ENCODE assay signal across 15 mouse cellular contexts in the genomic region with DNA sequence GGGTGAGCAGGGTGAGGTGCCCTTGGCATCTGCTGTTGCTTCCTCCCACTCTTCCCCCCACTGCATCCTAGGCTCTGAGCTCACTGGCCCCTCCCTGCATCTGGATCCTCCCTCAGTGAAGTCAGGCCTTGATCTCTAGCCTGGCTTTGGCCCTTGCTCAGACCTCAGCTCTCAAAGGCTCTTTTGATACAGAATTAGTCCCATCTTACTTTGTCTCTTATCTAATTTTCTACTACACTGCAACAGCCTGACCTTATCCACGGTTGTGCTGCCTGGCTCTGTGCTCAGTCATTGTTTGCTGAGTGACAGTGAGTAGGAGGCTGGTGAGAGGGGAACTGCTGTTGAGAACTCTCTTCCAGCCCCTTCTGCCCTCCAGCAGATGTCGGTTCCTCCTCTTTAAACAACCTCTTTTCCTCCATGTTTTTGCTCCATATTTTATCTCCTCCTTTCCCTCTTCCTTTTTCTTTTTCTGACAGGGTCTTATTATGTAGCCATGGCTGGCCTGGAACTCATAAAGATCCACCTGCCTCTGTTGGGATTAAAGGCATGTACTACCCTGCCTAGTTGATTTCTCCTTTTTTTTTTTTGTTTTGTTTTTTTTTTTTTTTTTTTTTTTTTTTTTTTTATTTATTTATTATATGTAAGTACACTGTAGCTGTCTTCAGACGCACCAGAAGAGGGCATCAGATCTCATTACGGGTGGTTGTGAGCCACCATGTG. TPM values are rescaled to one million over a fixed set of nuclear protein-coding genes. Genes with fewer than 3 reads are reported as not detected.
DNase-seq lines count a peak whose midpoint lies in the region; ATAC-seq lines count a peak whose summit lies in the region.
"Had no signal": no experiment of that assay in that cellular context is flagged by ENCODE, and none has a peak within 500 bp of the region (broad histone marks: within the 10 kb centered on the region; RNA-seq: fewer than 3 reads in every experiment).

No protein-coding gene starts in this region.

- no peak for DNase-seq in heart, adult 18-20 months
- DNase-seq in lung, adult 18-20 months, result no peak
- DNase-seq in ovary, postnatal 14 days (ENCODE audit: low spot score), result no peak
- DNase-seq: adrenal gland, adult 8-10 months; cerebellum, adult 11-12 months; thymus, adult 2 months had no signal

- 15% methylated on average over 3 of the region's 4 CpGs for WGBS in heart, embryonic 12.5 days
- WGBS in lung, embryonic 16.5 days, result 15% methylated on average over 2 of the region's 4 CpGs
- 24% methylated on average over 2 of the region's 4 CpGs for WGBS in stomach, embryonic 16.5 days

- H3K4me3 ChIP-seq in heart, embryonic 12.5 days, result no peak overlapping the region
- no peak overlapping the region for H3K4me3 ChIP-seq in lung, embryonic 16.5 days (ENCODE audit: low read length)
- H3K4me3 ChIP-seq in stomach, embryonic 16.5 days (replicated peaks; ENCODE audit: low read length), result no peak overlapping the region
- H3K4me3 ChIP-seq: embryonic facial prominence, embryonic 13.5 days; forebrain, embryonic 15.5 days; midbrain, embryonic 12.5 days had no signal

- H3K9ac ChIP-seq in heart, embryonic 12.5 days, result no peak overlapping the region
- peak overlapping the region; percentile 13; the same call in 1 of the 2 replicates for H3K9ac ChIP-seq in lung, embryonic 16.5 days (ENCODE audit: low read length)
- H3K9ac ChIP-seq in stomach, embryonic 16.5 days (ENCODE audit: low read length), result no peak overlapping the region
- H3K9ac ChIP-seq: embryonic facial prominence, embryonic 13.5 days; forebrain, embryonic 15.5 days; midbrain, embryonic 12.5 days had no signal

- H3K27ac ChIP-seq in heart, embryonic 12.5 days (ENCODE audit: poor library complexity, severe bottlenecking), result no peak overlapping the region
- 0 out of 2 replicates have a peak overlapping the region, but pooled peaks have one; percentile 36 for H3K27ac ChIP-seq in lung, embryonic 16.5 days (ENCODE audit: low read length)
- peak overlapping the region; percentile 37; the same call in 1 of the 2 replicates for H3K27ac ChIP-seq in stomach, embryonic 16.5 days (ENCODE audit: low read length)
- H3K27ac ChIP-seq: embryonic facial prominence, embryonic 13.5 days; forebrain, embryonic 15.5 days; midbrain, embryonic 12.5 days had no signal

- H3K9me3 ChIP-seq in heart, embryonic 12.5 days (replicated peaks), result no peaks in the 10 kb centered on the region
- no peaks in the 10 kb centered on the region for H3K9me3 ChIP-seq in lung, embryonic 16.5 days (ENCODE audit: control insufficient read depth, low read length)
- H3K9me3 ChIP-seq in stomach, embryonic 16.5 days (replicated peaks; ENCODE audit: control insufficient read depth, low read length), result no peaks in the 10 kb centered on the region
- H3K9me3 ChIP-seq: embryonic facial prominence, embryonic 13.5 days; forebrain, embryonic 15.5 days; midbrain, embryonic 12.5 days had no signal

- H3K36me3 ChIP-seq in heart, embryonic 12.5 days, result 0 out of 2 replicates have a peak, but pooled peaks cover 7% of the 10 kb centered on the region
- peaks cover 5% of the 10 kb centered on the region; the same call in 1 of the 2 replicates for H3K36me3 ChIP-seq in lung, embryonic 16.5 days (ENCODE audit: control insufficient read depth, insufficient read depth, low read length)
- H3K36me3 ChIP-seq in stomach, embryonic 16.5 days (ENCODE audit: control insufficient read depth, insufficient read depth, low read length), result no peaks in the 10 kb centered on the region
- H3K36me3 ChIP-seq: midbrain, embryonic 12.5 days had no signal

- peaks cover 10% of the 10 kb centered on the region for H3K4me1 ChIP-seq in heart, embryonic 12.5 days (replicated peaks)
- H3K4me1 ChIP-seq in lung, embryonic 16.5 days (replicated peaks; ENCODE audit: control insufficient read depth, insufficient read depth, low read length), result peaks cover 18% of the 10 kb centered on the region
- peaks cover 9% of the 10 kb centered on the region; the same call in 1 of the 2 replicates for H3K4me1 ChIP-seq in stomach, embryonic 16.5 days (ENCODE audit: control insufficient read depth, insufficient read depth, low read length)
- H3K4me1 ChIP-seq: embryonic facial prominence, embryonic 13.5 days had no signal

- H3K27me3 ChIP-seq in heart, embryonic 12.5 days (replicated peaks), result no peaks in the 10 kb centered on the region
- no peaks in the 10 kb centered on the region for H3K27me3 ChIP-seq in lung, embryonic 16.5 days (ENCODE audit: control insufficient read depth, insufficient read depth, low read depth, low read length)
- H3K27me3 ChIP-seq in stomach, embryonic 16.5 days (ENCODE audit: control insufficient read depth, insufficient read depth, low read length), result no peaks in the 10 kb centered on the region
- H3K27me3 ChIP-seq: embryonic facial prominence, embryonic 13.5 days; forebrain, embryonic 15.5 days; midbrain, embryonic 12.5 days; Patski had no signal

- no peak for ATAC-seq in heart, embryonic 12.5 days (ENCODE audit: insufficient number of reproducible peaks, low FRiP score)
- no peak for ATAC-seq in lung, embryonic 16.5 days (ENCODE audit: low read depth)
- ATAC-seq in hematopoietic stem cell, adult 5-6 weeks (replicated peaks in 1 of 2; ENCODE audit: insufficient read depth in 1 of 2, low FRiP score in 2 of 2, low TSS enrichment in 1 of 2, low read depth in 1 of 2, poor library complexity in 2 of 2, severe bottlenecking in 2 of 2), result peak; percentile 12 to 51; a peak in 2 of 4 replicates
- peak; percentile 58; the same call in 1 of the 2 replicates for ATAC-seq in stomach, embryonic 16.5 days (ENCODE audit: insufficient read depth, low FRiP score)
- ATAC-seq in monocyte, adult 5-6 weeks (replicated peaks; ENCODE audit: insufficient number of reproducible peaks, low FRiP score, low TSS enrichment, poor library complexity, severe bottlenecking), result no peak
- ATAC-seq: forebrain, embryonic 15.5 days; Patski had no signal

- peak overlapping the region; percentile 5; the same call in 1 of the 2 replicates for H3K4me2 ChIP-seq in heart, embryonic 12.5 days
- no peak overlapping the region for H3K4me2 ChIP-seq in lung, embryonic 16.5 days (ENCODE audit: low read depth, low read length)
- H3K4me2 ChIP-seq in stomach, embryonic 16.5 days (ENCODE audit: low read depth, low read length), result no peak overlapping the region
- H3K4me2 ChIP-seq: embryonic facial prominence, embryonic 13.5 days; forebrain, embryonic 15.5 days; midbrain, embryonic 12.5 days had no signal

RNA-seq across cellular contexts. Expression of gene Sgsm3, which starts 23.0 kb away (rescaled TPM):
- 15.7 and 19.0 TPM in 2 replicates for polyA plus RNA-seq in heart, embryonic 12.5 days (2016; fragmentation: Nextera tagmentation; extraction: Ambion mirVana)
- 10 to 100 TPM; 13.2 to 13.3 TPM for total RNA-seq in heart, adult 18-20 months (2021)
- 45.9 and 46.2 TPM in 2 replicates for polyA plus RNA-seq in lung, embryonic 16.5 days (2015; fragmentation: Nextera tagmentation; extraction: Ambion mirVana)
- 21.7 and 39.5 TPM in 2 replicates for total RNA-seq in hematopoietic stem cell, adult 5-6 weeks (2017)
- 55.9 and 73.5 TPM in 2 replicates for polyA plus RNA-seq in stomach, embryonic 16.5 days (2015; fragmentation: Nextera tagmentation; extraction: Ambion mirVana)
- total RNA-seq in monocyte, adult 5-6 weeks (2017), result 8.6 to 12.8 TPM (median 10.1 TPM) in 3 replicates

RNA-seq across cellular contexts. Expression of gene Adsl, which starts 52.3 kb away (rescaled TPM):
- polyA plus RNA-seq in heart, embryonic 12.5 days (2016; fragmentation: Nextera tagmentation; extraction: Ambion mirVana), result 162 and 167 TPM in 2 replicates
- 10 to 100 TPM; 82.9 to 91.7 TPM for total RNA-seq in heart, adult 18-20 months (2021)
- polyA plus RNA-seq in lung, embryonic 16.5 days (2015; fragmentation: Nextera tagmentation; extraction: Ambion mirVana), result 133 and 135 TPM in 2 replicates
- total RNA-seq in hematopoietic stem cell, adult 5-6 weeks (2017), result 167 and 175 TPM in 2 replicates
- polyA plus RNA-seq in stomach, embryonic 16.5 days (2015; fragmentation: Nextera tagmentation; extraction: Ambion mirVana), result 164 and 166 TPM in 2 replicates
- 34.9 to 79.3 TPM (median 51.4 TPM) in 3 replicates for total RNA-seq in monocyte, adult 5-6 weeks (2017)

Comparison
In these comparisons a context has a peak if more than half of its experiments do, and no peak if none do; other contexts are left out.
1. ATAC-seq: peak in hematopoietic stem cell, adult 5-6 weeks (2 of 2) and stomach, embryonic 16.5 days (single experiment); none in heart, embryonic 12.5 days (single experiment), lung, embryonic 16.5 days (single experiment) and monocyte, adult 5-6 weeks (single experiment).